Mouse (Mus musculus) spleen, adult 12 weeks (tissue): ENCODE results near the gene Cfap69.
"Not testable (repeated sequence)": the region's sequence is repeated elsewhere in the genome, so short reads cannot be mapped to it uniquely, and the experiment has no call there.

ENCODE experiments used
- DNase-seq: peaks from one replicate; pipeline ENCODE4 v3.0.0; 2022; ENCODE audit warnings: low spot score

Cfap69 gene

DNA sequence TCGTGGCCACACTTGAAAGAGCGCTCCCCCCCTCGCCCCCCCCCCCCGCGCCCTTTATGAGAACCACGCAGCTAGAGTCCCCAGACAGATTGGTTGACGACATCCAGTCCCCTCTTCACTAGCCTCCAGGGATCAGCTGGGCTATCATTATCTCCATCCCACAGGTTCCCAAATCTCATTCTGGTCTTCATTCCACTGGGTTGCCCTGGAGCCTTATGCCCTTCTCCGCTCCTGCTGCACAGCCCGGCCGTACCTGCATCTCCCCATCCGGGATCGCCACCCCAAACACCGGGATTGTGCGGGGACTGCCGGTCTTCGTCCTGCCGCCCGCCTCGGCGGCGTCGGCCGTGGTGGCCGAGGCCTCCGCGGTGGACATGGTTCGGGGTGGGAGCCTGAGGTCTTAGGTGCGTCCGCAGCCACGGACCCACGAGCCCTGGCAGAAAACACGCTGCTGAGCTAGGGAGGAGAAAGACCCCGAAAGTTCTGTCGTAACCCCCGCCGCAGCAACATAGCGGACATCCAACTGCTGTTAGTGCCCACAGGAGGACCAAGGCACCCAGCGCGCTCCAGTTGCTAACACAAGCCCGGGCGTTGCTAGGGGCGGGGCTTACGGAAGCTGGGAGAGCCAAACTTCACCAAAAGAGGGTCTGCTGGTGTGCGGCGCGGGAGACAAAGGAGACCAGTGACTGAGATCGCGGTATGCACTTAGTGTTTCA lies at the start of gene Cfap69:
TSS of gene Cfap69 (minus strand) at position 585 of the 716 bp plus-strand sequence.
- no peak for DNase-seq

- no peak for DNase-seq
These were observed 47.0 kb upstream of the Cfap69 start for GRCm38 (mm10) chr5:5711032-5711431.

- DNase-seq, result no peak
These were observed 43.6 kb upstream of the Cfap69 start for GRCm38 (mm10) chr5:5707341-5708278.

DNA sequence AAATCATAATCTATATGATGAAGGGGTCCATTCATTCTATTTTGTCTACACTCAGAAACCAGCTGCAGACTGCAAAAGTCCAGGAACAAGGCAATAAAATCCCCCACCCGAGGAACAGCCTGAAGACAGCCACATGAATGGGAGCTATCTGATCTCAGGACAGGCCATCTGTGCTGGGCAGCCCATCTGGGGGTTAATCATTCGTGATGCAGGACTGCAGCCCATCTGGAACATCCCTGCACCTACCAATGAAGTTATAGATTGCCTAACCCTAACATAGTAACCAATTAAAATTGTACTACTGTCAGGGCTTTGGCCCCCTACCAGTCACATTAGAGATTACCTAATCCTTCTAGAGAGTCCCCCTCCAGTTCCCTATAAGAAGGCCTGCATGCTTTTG lies 41.0 kb upstream of the Cfap69 start:
- DNase-seq, result no peak

DNA sequence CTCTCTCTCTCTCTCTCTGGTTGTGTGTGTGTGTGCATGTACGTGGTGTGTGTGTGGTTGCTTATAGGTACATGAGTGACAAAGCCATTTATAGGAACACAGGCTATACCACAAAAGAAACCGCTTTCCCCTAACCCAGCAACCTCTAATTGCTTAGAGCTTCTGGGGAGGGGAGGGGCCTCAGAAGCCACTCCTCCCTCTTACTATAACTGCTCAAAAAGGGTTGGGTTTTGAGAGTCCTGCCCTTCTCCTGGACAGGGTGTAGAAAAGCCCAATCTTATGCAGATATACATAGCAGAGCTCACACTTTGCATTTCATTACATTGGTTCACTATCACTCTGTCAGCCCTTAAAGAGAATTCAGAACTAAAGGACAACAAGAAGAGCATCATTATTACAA lies 36.3 kb upstream of the Cfap69 start:
- no peak for DNase-seq

GRCm38 (mm10) chr5:5698830-5699229 lies 34.8 kb upstream of the Cfap69 start:
- DNase-seq, result no peak

GRCm38 (mm10) chr5:5695401-5695942 lies 31.4 kb upstream of the Cfap69 start:
- DNase-seq, result no peak

DNA sequence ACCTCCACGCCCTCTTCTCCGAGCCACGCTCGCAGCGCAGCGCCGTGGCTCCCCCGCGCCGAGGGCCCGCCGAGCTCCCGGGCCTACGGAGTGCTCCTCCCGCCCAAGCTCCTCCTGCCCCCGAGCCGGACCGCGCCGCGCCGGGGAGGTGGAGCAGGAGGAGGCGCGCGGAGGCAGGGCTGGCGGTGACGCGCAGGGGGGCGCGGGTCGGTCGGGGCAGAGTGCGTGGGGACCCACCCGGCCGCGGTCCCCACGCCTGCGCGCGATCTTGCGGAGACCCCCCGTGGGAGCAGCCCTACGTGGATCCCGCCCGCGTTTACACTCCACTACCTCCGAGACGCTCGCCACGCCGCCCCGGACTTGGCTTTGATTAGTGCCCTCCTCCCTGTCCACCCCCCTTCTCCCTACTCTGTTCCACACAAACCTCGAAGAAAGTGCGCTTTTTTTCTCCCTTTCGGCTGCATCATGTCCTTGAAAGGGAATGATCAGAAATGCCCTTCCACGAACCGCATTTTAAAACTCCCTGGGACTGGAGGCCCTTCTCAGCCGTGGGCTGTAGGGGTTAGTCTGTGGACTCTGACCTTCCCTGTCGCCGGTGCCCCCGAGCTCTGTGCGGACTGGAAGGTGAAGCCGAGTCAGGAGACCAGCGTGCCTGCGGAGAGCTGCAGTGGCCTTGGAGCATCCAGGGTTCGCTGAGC lies 30.1 kb upstream of the Cfap69 start, which contains the start of gene Steap2:
TSS of gene Steap2 (minus strand) at position 623 of the 698 bp plus-strand sequence.
- DNase-seq, result no peak

GRCm38 (mm10) chr5:5693541-5693955 lies 29.5 kb upstream of the Cfap69 start:
- no peak for DNase-seq

GRCm38 (mm10) chr5:5692167-5692738 lies 28.2 kb upstream of the Cfap69 start:
- DNase-seq, result no peak

DNA sequence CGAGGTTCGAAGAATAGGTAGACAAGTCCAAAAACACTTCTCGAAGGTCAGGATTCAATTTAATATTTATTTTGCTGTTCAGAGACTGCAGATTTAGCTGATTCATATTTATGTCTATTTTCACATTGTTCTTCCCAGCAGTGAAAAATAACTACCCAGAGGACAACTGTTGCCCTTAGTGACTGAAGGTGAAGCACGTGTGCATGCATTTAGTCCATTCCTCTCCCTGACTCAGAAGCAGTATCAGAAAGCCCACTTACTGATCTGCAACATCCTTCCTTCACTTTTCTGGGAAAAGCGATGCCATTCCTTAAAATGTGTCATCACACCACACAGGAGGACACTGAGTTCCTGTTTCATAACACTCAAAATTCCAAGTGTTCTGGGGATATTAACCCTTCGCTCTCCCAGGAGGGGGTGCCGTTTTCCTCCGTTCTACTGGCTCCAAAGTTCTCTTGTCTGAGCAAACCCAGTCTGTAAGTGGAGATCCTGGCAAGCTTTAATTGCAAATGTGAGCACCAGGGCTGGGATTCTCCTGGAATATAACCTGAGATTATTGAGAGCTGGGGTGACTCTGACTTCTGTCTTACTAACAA lies 25.0 kb upstream of the Cfap69 start:
- DNase-seq, result no peak

GRCm38 (mm10) chr5:5688228-5688627 lies 24.2 kb upstream of the Cfap69 start:
- no peak for DNase-seq

GRCm38 (mm10) chr5:5686973-5687372 lies 22.9 kb upstream of the Cfap69 start:
- DNase-seq, result no peak

- not testable (repeated sequence) for DNase-seq
These were observed 20.9 kb upstream of the Cfap69 start for GRCm38 (mm10) chr5:5684946-5685345.

DNA sequence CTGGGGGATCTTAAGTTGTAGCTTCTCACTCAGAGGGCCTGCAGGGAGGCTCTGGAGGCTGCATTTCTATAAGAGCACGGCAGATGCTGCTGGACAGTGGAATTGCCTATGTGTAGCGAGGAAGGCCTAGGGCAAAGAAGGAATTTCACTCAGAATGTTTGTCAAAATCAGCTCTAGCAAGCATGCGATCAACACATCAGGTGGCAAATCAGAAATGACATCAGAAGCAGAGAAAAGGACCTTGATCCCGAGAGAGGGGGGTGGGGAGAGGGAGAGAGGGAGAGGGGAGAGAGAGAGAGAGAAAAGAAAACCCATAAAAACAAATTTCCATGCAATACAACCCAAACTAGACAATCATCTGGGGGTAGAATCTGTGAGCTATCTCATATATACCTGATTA lies 19.3 kb upstream of the Cfap69 start:
- no peak for DNase-seq

DNA sequence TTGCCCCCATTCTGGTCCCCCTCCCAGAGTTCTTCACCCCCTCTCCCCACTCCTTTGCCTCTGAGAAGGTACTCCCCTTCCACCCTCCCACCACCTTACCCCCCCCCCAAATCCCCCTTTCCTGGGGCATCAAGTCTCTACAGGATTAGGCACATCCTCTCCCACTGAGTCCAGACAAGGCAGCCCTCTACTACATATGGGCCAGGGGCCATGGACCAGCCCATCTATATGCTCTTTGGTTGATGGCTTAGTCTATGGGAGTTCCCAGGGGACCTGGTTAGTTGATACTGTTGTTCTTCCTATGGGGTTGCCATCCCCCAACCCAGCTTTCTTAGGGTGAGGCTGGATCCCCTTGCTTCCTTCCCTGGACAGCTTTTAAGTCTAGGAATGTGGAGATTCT lies 15.4 kb upstream of the Cfap69 start:
- DNase-seq, result no peak

DNA sequence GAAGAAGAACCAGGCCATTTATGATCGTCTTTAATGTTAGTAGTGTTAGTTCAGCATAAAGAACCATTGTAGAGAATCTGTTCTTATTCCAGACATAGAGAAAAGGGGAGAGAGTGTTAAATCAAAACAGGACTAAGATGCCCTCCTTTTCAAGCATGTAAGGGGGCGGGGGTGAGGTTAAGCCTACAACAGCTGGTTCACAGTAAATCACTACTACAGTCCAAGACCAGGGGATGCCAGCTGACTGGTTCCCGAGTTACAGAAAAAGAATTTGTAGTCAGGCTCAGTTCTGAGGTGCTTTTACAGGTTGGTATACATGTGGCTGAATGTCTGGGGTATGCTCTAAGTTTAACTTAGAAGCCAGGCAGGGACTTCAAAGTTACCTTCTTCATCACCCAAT lies 12.0 kb upstream of the Cfap69 start:
- no peak for DNase-seq

DNA sequence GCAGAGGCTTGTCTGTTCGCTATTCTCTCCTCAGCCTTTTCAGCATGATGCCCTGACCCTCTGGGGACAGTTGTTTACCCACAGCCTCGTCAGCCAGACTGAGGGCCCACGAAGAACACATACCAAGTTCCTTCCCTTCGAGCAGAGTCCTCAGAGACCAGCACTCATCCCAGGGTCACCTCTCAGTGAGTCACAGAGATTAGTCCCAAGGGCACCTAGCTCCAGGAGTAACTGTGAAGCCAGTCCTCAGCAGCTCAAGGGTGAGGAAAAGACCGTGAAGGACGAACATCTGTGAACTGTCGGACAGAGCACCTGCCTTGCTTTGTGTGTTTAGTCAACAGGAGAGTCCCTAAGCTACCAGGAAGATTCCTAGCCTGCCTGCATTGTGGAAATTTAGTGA lies 4.9 kb upstream of the Cfap69 start:
- no peak for DNase-seq

- DNase-seq, result no peak
These were observed 410 bp upstream of the Cfap69 start for GRCm38 (mm10) chr5:5664371-5664926.

- no peak for DNase-seq
These were observed 982 bp downstream of the Cfap69 start for GRCm38 (mm10) chr5:5663057-5663456.

DNA sequence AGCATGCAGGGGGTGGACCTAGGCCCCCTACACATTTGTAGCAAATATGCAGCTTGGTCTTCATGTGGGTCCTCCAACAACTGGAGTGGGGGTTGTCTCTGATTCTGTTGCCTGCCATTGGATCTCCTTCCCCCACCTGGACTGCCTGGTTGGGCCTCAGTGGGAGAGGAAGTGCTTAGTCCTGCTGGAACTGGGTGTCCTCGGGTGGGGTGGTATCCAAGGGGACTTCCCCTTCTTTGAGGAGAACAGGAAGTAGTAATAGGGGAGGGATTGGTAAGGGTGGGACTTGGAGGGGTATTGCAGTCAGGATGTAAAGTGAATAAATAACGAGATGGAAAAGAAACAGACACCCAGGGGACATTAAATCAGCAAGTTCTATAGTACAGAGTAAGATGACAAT lies 5.4 kb downstream of the Cfap69 start:
- no peak for DNase-seq
